Mouse (Mus musculus) frontal cortex, postnatal 10 days (tissue): Measurements from ENCODE around the gene Chd1l.
A peak's percentile ranks its signal among the peaks of the same experiment; 100 is the strongest.

Source experiments
- DNase-seq, 2 experiments: peaks; one replicate each; pipeline ENCODE4 v3.0.0; 2022; ENCODE audit warnings: low spot score in 2 of 2, mixed read lengths in 1 of 2

Gene Chd1l

GRCm38 (mm10) chr3:97617091-97617825, 7.3 kb upstream of the Chd1l start:
- DNase-seq, result no peak

- DNase-seq, result no peak
These were observed 5.9 kb upstream of the Chd1l start for GRCm38 (mm10) chr3:97615933-97616332.

GRCm38 (mm10) chr3:97615154-97615553, 5.2 kb upstream of the Chd1l start:
- DNase-seq, result no peak

- no peak for DNase-seq
These were observed 1.0 kb upstream of the Chd1l start for GRCm38 (mm10) chr3:97611021-97611420.

GRCm38 (mm10) chr3:97609201-97609844, 680 bp downstream of the Chd1l start:
- DNase-seq, result no peak

- DNase-seq, result no peak
These were observed 9.8 kb downstream of the Chd1l start for GRCm38 (mm10) chr3:97600050-97600832.

GRCm38 (mm10) chr3:97596796-97597195, 13.2 kb downstream of the Chd1l start:
- no peak for DNase-seq

GRCm38 (mm10) chr3:97595066-97595465, 14.9 kb downstream of the Chd1l start:
- no peak for DNase-seq

GRCm38 (mm10) chr3:97594140-97594539, 15.9 kb downstream of the Chd1l start:
- DNase-seq, result no peak

- no peak for DNase-seq
These were observed 16.9 kb downstream of the Chd1l start for GRCm38 (mm10) chr3:97593089-97593488.

GRCm38 (mm10) chr3:97590699-97591098, 19.3 kb downstream of the Chd1l start:
- DNase-seq, result no peak

- DNase-seq, result no peak
These were observed 22.3 kb downstream of the Chd1l start for GRCm38 (mm10) chr3:97587656-97588055.

GRCm38 (mm10) chr3:97585383-97586160, 24.4 kb downstream of the Chd1l start:
- DNase-seq, result peak; percentile 72 to 79

- DNase-seq, result no peak
These were observed 36.2 kb downstream of the Chd1l start for GRCm38 (mm10) chr3:97573807-97574206.

- DNase-seq, result no peak
These were observed 45.4 kb downstream of the Chd1l start for GRCm38 (mm10) chr3:97564588-97564987.

- DNase-seq, result no peak
These were observed 51.4 kb downstream of the Chd1l start for GRCm38 (mm10) chr3:97558554-97558953.

- no peak for DNase-seq
These were observed 63.8 kb downstream of the Chd1l start for GRCm38 (mm10) chr3:97546205-97546604.

GRCm38 (mm10) chr3:97540171-97540570, 69.8 kb downstream of the Chd1l start:
- DNase-seq, result no peak

- DNase-seq, result no peak
These were observed 71.4 kb downstream of the Chd1l start for GRCm38 (mm10) chr3:97538634-97539033.

GRCm38 (mm10) chr3:97537006-97537405, 73.0 kb downstream of the Chd1l start:
- DNase-seq, result no peak

GRCm38 (mm10) chr3:97535660-97536059, 74.3 kb downstream of the Chd1l start:
- no peak for DNase-seq

GRCm38 (mm10) chr3:97525458-97525857, 84.5 kb downstream of the Chd1l start:
- no peak for DNase-seq
